Mouse (Mus musculus) lung, embryonic 16.5 days (tissue): ENCODE measurements at regions not wholly inside any gene's neighbourhood (a gene's known extent, or its start where the extent isn't known, plus 50 kb on each side); places are given as distances from the start of the nearest gene placed in this dataset.
A peak's percentile ranks its signal among the peaks of the same experiment; 100 is the strongest.
"Not testable (repeated sequence)": the region's sequence is repeated elsewhere in the genome, so short reads cannot be mapped to it uniquely, and the experiment has no call there.

Experiments used
- ATAC-seq: fragments of 200-750 bp; cut with Nextera tagmentation; 2 replicates; pipeline ENCODE4 v1.8.0; 2017; ENCODE audit warnings: low read depth, mild to moderate bottlenecking, moderate library complexity
- H3K27ac ChIP-seq: fragments of 300-500 bp; sonication (generic); 2 replicates; pipeline ENCODE4 v1.5.1; 2014; ENCODE audit warnings: mild to moderate bottlenecking, control low read depth, low read length
- H3K27me3 ChIP-seq: fragments of 300-500 bp; sonication (generic); 2 replicates; pipeline ENCODE4 v1.6.1; 2014; ENCODE audit warnings: low read depth, low read length, mixed read lengths; ENCODE audit not compliant: control insufficient read depth, insufficient read depth
- H3K36me3 ChIP-seq: fragments of 300-500 bp; sonication (generic); 2 replicates; pipeline ENCODE4 v1.6.1; 2014; ENCODE audit warnings: low read length; ENCODE audit not compliant: control insufficient read depth, insufficient read depth
- H3K4me1 ChIP-seq: fragments of 300-500 bp; sonication (generic); replicated peaks from 2 replicates; pipeline ENCODE4 v1.6.1; 2014; ENCODE audit warnings: low read length, mixed read lengths; ENCODE audit not compliant: control insufficient read depth, insufficient read depth
- H3K4me2 ChIP-seq: fragments of 300-500 bp; sonication (generic); 2 replicates; pipeline ENCODE4 v1.6.1; 2014; ENCODE audit warnings: low read depth, low read length, control low read depth
- H3K4me3 ChIP-seq: fragments of 300-500 bp; sonication (generic); 2 replicates; pipeline ENCODE4 v1.5.1; 2014; ENCODE audit warnings: mild to moderate bottlenecking, low read length, control low read depth
- H3K9ac ChIP-seq: fragments of 300-500 bp; sonication (generic); 2 replicates; pipeline ENCODE4 v1.6.1; 2014; ENCODE audit warnings: low read length, control low read depth
- H3K9me3 ChIP-seq: fragments of 300-500 bp; sonication (generic); 2 replicates; pipeline ENCODE4 v1.6.1; 2016; ENCODE audit warnings: low read length; ENCODE audit not compliant: control insufficient read depth
- WGBS: fragments of 180-500 bp; shearing (Covaris S2); extraction: QIAGEN DNeasy Blood & Tissue Kit; methylation state at CpG from one replicate; pipeline ENCODE4 v1.1.7; 2014; 5-methylcytosine and 5-hydroxymethylcytosine counted together

DNA sequence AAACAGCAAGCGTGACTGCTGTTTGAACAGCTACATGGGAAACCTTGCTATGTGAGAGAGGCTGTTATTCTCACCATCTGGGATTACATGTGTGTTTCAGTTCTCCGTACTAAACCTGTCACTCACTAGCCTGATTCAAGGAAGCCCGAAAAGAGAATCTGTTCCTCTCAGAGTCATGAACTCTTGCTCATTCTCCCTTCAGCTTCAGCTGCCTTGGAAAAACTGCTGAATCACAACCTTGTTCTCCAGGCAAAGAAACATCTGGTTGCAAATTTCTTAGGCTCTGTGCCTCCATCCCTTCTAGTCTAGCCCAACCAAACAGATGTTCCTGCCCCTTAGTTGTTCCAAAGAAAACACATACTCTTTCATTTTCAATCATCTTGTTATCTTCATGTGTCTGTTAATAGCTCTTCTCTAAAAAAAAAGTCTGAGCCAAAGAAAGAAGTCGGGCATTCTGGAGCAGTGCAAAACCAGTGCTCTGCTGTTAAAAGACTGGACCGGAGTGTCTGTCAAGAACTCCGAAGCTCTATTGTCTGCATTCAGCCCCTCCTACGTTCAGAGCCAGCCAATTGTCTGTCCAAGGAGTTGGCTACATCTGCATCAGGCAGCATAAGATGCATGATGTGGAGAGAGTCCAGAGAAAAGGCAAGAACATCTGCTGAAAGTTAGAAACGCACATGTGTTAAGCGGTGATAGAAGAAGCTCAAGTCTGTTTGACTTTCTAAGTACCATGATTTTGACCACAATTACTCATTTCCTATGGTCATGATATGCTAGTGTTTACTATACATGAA is 313.8 kb upstream of the Pkdcc start:
- Histone ChIP-seq H3K36me3 (no peaks in the 10 kb centered on the region), H3K27ac (no peak overlapping the region), H3K4me1 (no peaks in the 10 kb centered on the region), H3K4me2 (no peak overlapping the region), H3K27me3 (no peaks in the 10 kb centered on the region), H3K4me3 (no peak overlapping the region), H3K9me3 (no peaks in the 10 kb centered on the region), H3K9ac (no peak overlapping the region)
- peak; percentile 72 for ATAC-seq
- WGBS = 45% methylated on average over 9 of the region's 9 CpGs

DNA sequence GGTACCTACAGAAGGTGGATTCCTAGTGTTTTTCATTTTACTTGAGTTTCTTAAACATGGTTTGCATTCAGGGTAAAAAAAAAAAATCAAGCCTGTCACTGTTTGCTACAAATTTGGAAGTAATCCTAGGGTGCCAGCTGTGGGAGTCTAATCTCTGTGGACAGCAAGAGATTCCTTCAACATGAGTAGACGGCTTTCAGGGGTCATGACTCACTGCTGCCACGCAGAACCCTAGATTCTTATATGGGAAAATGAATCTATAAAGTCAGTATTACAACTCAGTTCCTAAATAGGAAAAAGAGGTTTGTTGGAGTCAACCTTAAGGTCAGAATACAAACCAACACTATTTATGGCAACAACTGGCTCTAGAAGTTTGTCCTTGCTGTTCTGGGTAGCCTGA is 310.1 kb upstream of the Pkdcc start:
- H3K4me1 ChIP-seq = no peaks in the 10 kb centered on the region
- H3K9me3 ChIP-seq = no peaks in the 10 kb centered on the region
- 72% methylated on average over 2 of the region's 2 CpGs for WGBS
- H3K27ac ChIP-seq = no peak overlapping the region
- no peaks in the 10 kb centered on the region for H3K27me3 ChIP-seq
- H3K9ac ChIP-seq = no peak overlapping the region
- no peaks in the 10 kb centered on the region for H3K36me3 ChIP-seq
- no peak for ATAC-seq
- no peak overlapping the region for H3K4me3 ChIP-seq
- H3K4me2 ChIP-seq = no peak overlapping the region

GRCm38 (mm10) chr17:82905483-82905882 is 309.6 kb upstream of the Pkdcc start:
- Histone ChIP-seq H3K4me2 (no peak overlapping the region), H3K9me3 (no peaks in the 10 kb centered on the region), H3K4me1 (no peaks in the 10 kb centered on the region), H3K36me3 (no peaks in the 10 kb centered on the region), H3K27me3 (no peaks in the 10 kb centered on the region), H3K9ac (no peak overlapping the region), H3K4me3 (no peak overlapping the region), H3K27ac (no peak overlapping the region)
- 57% methylated on average over 3 of the region's 3 CpGs for WGBS
- ATAC-seq = no peak

- Histone ChIP-seq H3K4me2 (no peak overlapping the region), H3K9ac (no peak overlapping the region), H3K9me3 (no peaks in the 10 kb centered on the region), H3K36me3 (no peaks in the 10 kb centered on the region), H3K4me1 (no peaks in the 10 kb centered on the region), H3K27ac (no peak overlapping the region), H3K27me3 (no peaks in the 10 kb centered on the region), H3K4me3 (no peak overlapping the region)
- 69% methylated on average over 2 of the region's 2 CpGs for WGBS
- ATAC-seq = no peak
Measured at GRCm38 (mm10) chr17:82909189-82909588, 305.9 kb upstream of the Pkdcc start.

- not testable (repeated sequence) for H3K9me3 ChIP-seq
Measured at GRCm38 (mm10) chr17:82922986-82923385, 292.1 kb upstream of the Pkdcc start.

GRCm38 (mm10) chr17:82925751-82926150 is 289.3 kb upstream of the Pkdcc start:
- H3K4me1 ChIP-seq = no peaks in the 10 kb centered on the region
- no peak overlapping the region for H3K4me3 ChIP-seq
- H3K9ac ChIP-seq = no peak overlapping the region
- no peak overlapping the region for H3K27ac ChIP-seq
- H3K27me3 ChIP-seq = no peaks in the 10 kb centered on the region
- WGBS = 79% methylated on average over 2 of the region's 2 CpGs
- no peaks in the 10 kb centered on the region for H3K36me3 ChIP-seq
- ATAC-seq = no peak
- no peaks in the 10 kb centered on the region for H3K9me3 ChIP-seq
- H3K4me2 ChIP-seq = no peak overlapping the region

More at GRCm38 (mm10) chr17:82922986-82923385, 292.1 kb upstream of the Pkdcc start:
- not testable (repeated sequence) for H3K27ac ChIP-seq, H3K36me3 ChIP-seq, ATAC-seq, H3K27me3 ChIP-seq, H3K4me2 ChIP-seq, H3K9ac ChIP-seq, H3K4me1 ChIP-seq, H3K4me3 ChIP-seq
- 49% methylated on average over 4 of the region's 4 CpGs for WGBS

GRCm38 (mm10) chr17:82927681-82928080 is 287.4 kb upstream of the Pkdcc start:
- Histone ChIP-seq H3K9ac (no peak overlapping the region), H3K9me3 (no peaks in the 10 kb centered on the region), H3K4me1 (no peaks in the 10 kb centered on the region), H3K4me3 (no peak overlapping the region), H3K4me2 (no peak overlapping the region), H3K27ac (no peak overlapping the region), H3K27me3 (no peaks in the 10 kb centered on the region), H3K36me3 (no peaks in the 10 kb centered on the region)
- no peak for ATAC-seq
- WGBS = 81% methylated on average over 3 of the region's 3 CpGs

DNA sequence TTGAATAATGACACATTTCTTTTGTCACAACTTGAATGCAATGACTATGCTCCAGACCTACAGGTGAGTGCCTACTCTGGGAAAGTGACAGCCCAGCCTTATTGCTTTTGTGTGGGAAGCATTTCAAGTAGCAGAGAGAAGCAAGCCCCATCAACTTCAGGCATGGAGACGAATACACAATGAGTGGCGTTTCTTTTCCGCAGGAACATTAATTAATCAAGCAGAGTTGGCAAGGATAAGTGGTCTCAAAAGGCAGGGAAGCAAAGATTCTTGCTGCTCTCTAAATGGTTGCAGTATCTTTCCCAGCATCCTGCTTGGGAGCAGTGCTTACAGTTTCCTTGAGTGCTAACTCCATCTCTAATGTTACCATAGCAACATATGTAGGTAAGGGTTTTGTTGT is 285.6 kb upstream of the Pkdcc start:
- no peaks in the 10 kb centered on the region for H3K27me3 ChIP-seq
- WGBS = 38% methylated on average over 3 of the region's 3 CpGs
- H3K27ac ChIP-seq = no peak overlapping the region
- no peak overlapping the region for H3K4me2 ChIP-seq
- no peaks in the 10 kb centered on the region for H3K4me1 ChIP-seq
- no peaks in the 10 kb centered on the region for H3K36me3 ChIP-seq
- no peak overlapping the region for H3K4me3 ChIP-seq
- no peaks in the 10 kb centered on the region for H3K9me3 ChIP-seq
- no peak for ATAC-seq
- no peak overlapping the region for H3K9ac ChIP-seq

DNA sequence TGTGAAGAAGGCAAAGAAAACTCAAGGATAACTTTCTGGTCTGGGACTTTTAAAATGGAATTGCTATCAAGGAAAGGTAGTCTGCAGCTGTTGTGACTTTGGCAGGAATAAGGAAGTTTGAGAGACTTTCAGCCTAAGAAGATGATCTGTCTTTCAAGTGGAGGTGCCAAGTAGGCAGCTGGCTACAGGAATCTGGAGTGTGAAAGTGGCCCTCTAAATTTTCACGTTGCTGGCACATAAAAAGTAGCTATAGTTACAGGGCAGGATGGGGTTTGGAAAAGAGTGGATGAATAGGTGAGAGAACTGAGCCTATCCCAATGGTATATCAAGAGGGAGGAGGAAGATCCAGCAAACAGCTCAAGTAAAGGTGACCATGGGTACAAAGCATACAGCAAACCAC is 284.4 kb upstream of the Pkdcc start:
- no peaks in the 10 kb centered on the region for H3K4me1 ChIP-seq
- no peak overlapping the region for H3K4me3 ChIP-seq
- 46% methylated on average over 1 of the region's 1 CpGs for WGBS
- no peaks in the 10 kb centered on the region for H3K27me3 ChIP-seq
- no peaks in the 10 kb centered on the region for H3K9me3 ChIP-seq
- no peak overlapping the region for H3K4me2 ChIP-seq
- no peak for ATAC-seq
- H3K27ac ChIP-seq = no peak overlapping the region
- no peaks in the 10 kb centered on the region for H3K36me3 ChIP-seq
- no peak overlapping the region for H3K9ac ChIP-seq

DNA sequence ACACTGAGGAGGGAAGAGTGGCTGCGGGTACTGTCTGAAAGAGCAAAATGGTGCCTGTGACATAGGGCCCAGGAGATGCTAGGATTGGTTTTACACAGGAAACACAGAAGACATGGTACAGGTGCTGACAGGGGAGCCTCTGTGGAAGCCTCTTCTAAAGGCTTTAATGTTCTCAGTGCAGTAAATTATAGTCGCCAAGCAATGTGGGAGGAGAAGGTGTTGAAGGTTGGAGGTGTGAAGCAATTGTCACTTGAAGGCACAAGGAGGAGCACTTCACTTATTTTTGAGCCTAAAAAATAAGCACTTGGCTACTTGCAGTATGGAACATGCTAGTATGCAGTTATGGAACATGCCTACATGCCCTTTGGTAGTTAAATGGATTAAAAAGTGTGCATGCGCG is 283.6 kb upstream of the Pkdcc start:
- Histone ChIP-seq H3K36me3 (no peaks in the 10 kb centered on the region), H3K4me1 (no peaks in the 10 kb centered on the region), H3K27me3 (no peaks in the 10 kb centered on the region), H3K4me3 (no peak overlapping the region), H3K27ac (no peak overlapping the region), H3K4me2 (no peak overlapping the region), H3K9ac (no peak overlapping the region), H3K9me3 (no peaks in the 10 kb centered on the region)
- 79% methylated on average over 4 of the region's 4 CpGs for WGBS
- ATAC-seq = no peak
